ENCODE assay signal across 8 mouse cellular contexts in genomic region chr5:93092147-93092781, GRCm38 (mm10). TPM values are rescaled to one million over a fixed set of nuclear protein-coding genes. Genes with fewer than 3 reads are reported as not detected.
DNase-seq lines count a peak whose midpoint lies in the region; ATAC-seq lines count a peak whose summit lies in the region.

No protein-coding gene starts in this region.

- peak overlapping the region; percentile 98 for H3K27ac ChIP-seq in limb, embryonic 12.5 days
- peak overlapping the region; percentile 94 for H3K27ac ChIP-seq in midbrain, embryonic 14.5 days (replicated peaks; ENCODE audit: low read depth, low read length)

- ATAC-seq in erythroblast, adult 5-6 weeks (replicated peaks; ENCODE audit: low FRiP score, poor library complexity, severe bottlenecking) = no peak
- ATAC-seq in inflammation-experienced regulatory T-cells, adult 6 months = peak; percentile 9
- ATAC-seq in limb, embryonic 12.5 days (ENCODE audit: insufficient number of reproducible peaks, insufficient read depth, low FRiP score, low TSS enrichment, low read depth) = peak; percentile 17
- ATAC-seq in midbrain, embryonic 14.5 days (ENCODE audit: low FRiP score, low TSS enrichment) = peak; percentile 25

- H3K4me1 ChIP-seq in erythroblast, embryonic 14.5 days (ENCODE audit: control insufficient read depth) = peaks cover 29% of the 10 kb centered on the region
- peaks cover 41% of the 10 kb centered on the region for H3K4me1 ChIP-seq in limb, embryonic 12.5 days (replicated peaks)
- peaks cover 35% of the 10 kb centered on the region for H3K4me1 ChIP-seq in midbrain, embryonic 14.5 days (ENCODE audit: control insufficient read depth, insufficient read depth, low read length)

- peak overlapping the region; percentile 94 for H3K9ac ChIP-seq in limb, embryonic 12.5 days (replicated peaks)
- peak overlapping the region; percentile 85 for H3K9ac ChIP-seq in midbrain, embryonic 14.5 days (replicated peaks; ENCODE audit: low read length)

- WGBS in limb, embryonic 12.5 days = 4% methylated on average over 28 of the region's 28 CpGs
- WGBS in midbrain, embryonic 14.5 days = 7% methylated on average over 28 of the region's 28 CpGs

- H3K36me3 ChIP-seq in erythroblast, embryonic 14.5 days (ENCODE audit: control insufficient read depth) = no peaks in the 10 kb centered on the region
- no peaks in the 10 kb centered on the region for H3K36me3 ChIP-seq in limb, embryonic 12.5 days
- no peaks in the 10 kb centered on the region for H3K36me3 ChIP-seq in midbrain, embryonic 14.5 days (ENCODE audit: control insufficient read depth, insufficient read depth, low read length)

- no peaks in the 10 kb centered on the region for H3K9me3 ChIP-seq in erythroblast, embryonic 14.5 days (ENCODE audit: control insufficient read depth, low read length)
- H3K9me3 ChIP-seq in limb, embryonic 12.5 days = no peaks in the 10 kb centered on the region
- H3K9me3 ChIP-seq in midbrain, embryonic 14.5 days (ENCODE audit: control insufficient read depth, low read length) = no peaks in the 10 kb centered on the region

- H3K4me3 ChIP-seq in erythroblast, embryonic 14.5 days (replicated peaks) = peak overlapping the region; percentile 80
- H3K4me3 ChIP-seq in limb, embryonic 12.5 days (replicated peaks) = peak overlapping the region; percentile 84
- H3K4me3 ChIP-seq in midbrain, embryonic 14.5 days (replicated peaks; ENCODE audit: low read depth, low read length) = peak overlapping the region; percentile 77

- peak; percentile 47 to 50 for DNase-seq in cerebellum, postnatal 10 days
- peak; percentile 27 to 49 for DNase-seq in gastrocnemius, adult 8-10 months (ENCODE audit: low spot score in 2 of 2)
- peak; percentile 60 for DNase-seq in midbrain, embryonic 14.5 days
- peak; percentile 24 to 67 for DNase-seq in spleen, postnatal 4 days (ENCODE audit: low spot score in 2 of 2)

- H3K27me3 ChIP-seq in erythroblast, embryonic 14.5 days (ENCODE audit: control insufficient read depth) = peaks cover 20% of the 10 kb centered on the region
- H3K27me3 ChIP-seq in limb, embryonic 12.5 days = no peaks in the 10 kb centered on the region
- H3K27me3 ChIP-seq in midbrain, embryonic 14.5 days (ENCODE audit: control insufficient read depth, insufficient read depth, low read length) = no peaks in the 10 kb centered on the region

- peak overlapping the region; percentile 88 for H3K4me2 ChIP-seq in limb, embryonic 12.5 days
- peak overlapping the region; percentile 94 for H3K4me2 ChIP-seq in midbrain, embryonic 14.5 days (ENCODE audit: low read length)

RNA-seq across cellular contexts. Expression of gene Sept11, which starts 1.0 kb away (rescaled TPM):
- polyA plus RNA-seq in erythroblast, embryonic 14.5 days (2012) = 0.27 and 0.68 TPM in 2 replicates
- total RNA-seq in erythroblast, adult 5-6 weeks (2015; ENCODE audit: low replicate concordance) = 12.7 and 13.0 TPM in 2 replicates
- 6.1 and 15.5 TPM in 2 replicates for total RNA-seq in erythroblast, adult 5-6 weeks (2017; ENCODE audit: low replicate concordance)
- total RNA-seq in gastrocnemius, adult 8-10 months (2022) = 100 to 1,000 TPM in 1 of 4 experiments, 10 to 100 TPM in 3; 91.3 to 100 (median 94.8) TPM
- polyA plus RNA-seq in inflammation-experienced regulatory T-cells, adult 6 months (2017; shearing (Covaris generic)) = 10 to 100 TPM; 28.0 to 72.7 (median 29.9) TPM
- polyA plus RNA-seq in limb, embryonic 12.5 days (2016; fragmentation: Nextera tagmentation; extraction: Ambion mirVana) = 258 and 277 TPM in 2 replicates
- polyA plus RNA-seq in midbrain, embryonic 14.5 days (2014; fragmentation: Nextera tagmentation; extraction: Ambion mirVana) = 103 and 171 TPM in 2 replicates

RNA-seq across cellular contexts. Expression of gene Sowahb, which starts 47.4 kb away (rescaled TPM):
- 0.01 TPM in 1 of 2 replicates, not detected in the other for polyA plus RNA-seq in erythroblast, embryonic 14.5 days (2012)
- not detected in 2 replicates for total RNA-seq in erythroblast, adult 5-6 weeks (2015; ENCODE audit: low replicate concordance)
- total RNA-seq in erythroblast, adult 5-6 weeks (2017; ENCODE audit: low replicate concordance) = not detected in 2 replicates
- under 1 TPM; 0.16 to 0.25 (median 0.21) TPM for total RNA-seq in gastrocnemius, adult 8-10 months (2022)
- not detected for polyA plus RNA-seq in inflammation-experienced regulatory T-cells, adult 6 months (2017; shearing (Covaris generic))
- 0.64 and 0.73 TPM in 2 replicates for polyA plus RNA-seq in limb, embryonic 12.5 days (2016; fragmentation: Nextera tagmentation; extraction: Ambion mirVana)
- polyA plus RNA-seq in midbrain, embryonic 14.5 days (2014; fragmentation: Nextera tagmentation; extraction: Ambion mirVana) = 0.09 TPM in 1 of 2 replicates, not detected in the other

Comparison
In these comparisons a context has a peak if more than half of its experiments do, and no peak if none do; other contexts are left out.
1. RNA of gene Sept11, which starts 1.0 kb away (polyA plus RNA-seq): 258 to 277 TPM in limb, embryonic 12.5 days, 103 to 171 TPM in midbrain, embryonic 14.5 days and 28.0 to 72.7 TPM in inflammation-experienced regulatory T-cells, adult 6 months; 0.27 to 0.68 TPM in erythroblast, embryonic 14.5 days; every median in the first group is over 10 times any median in the second.
2. Peak in every context shown above with its lines, with median percentiles within 50 percentile points of each other: H3K4me3 ChIP-seq and DNase-seq.